Mouse (Mus musculus) gonadal fat pad, adult 2 months (tissue): ENCODE results near the gene Ctnnbip1. TPM values are rescaled to one million over a fixed set of nuclear protein-coding genes. Genes with fewer than 3 reads are reported as not detected.
A peak's percentile ranks its signal among the peaks of the same experiment; 100 is the strongest.

Experiments used
- DNase-seq: peaks from one replicate; pipeline ENCODE4 v3.0.0-alpha.2; 2012; ENCODE audit warnings: low read depth
- polyA plus RNA-seq: library from polyadenylated mRNA; depleted of rRNA; stranded (reverse); fragments of >200 nt; gene quantifications from 2 replicates; pipeline ENCODE4 v1.2.3, GENCODE M21; 2012

The Ctnnbip1 gene
- polyA plus RNA-seq, 1 experiment, result 42.3 TPM

- DNase-seq, result no peak
Observed at GRCm38 (mm10) chr4:149521258-149521657, 3.2 kb downstream of the Ctnnbip1 start.

- no peak for DNase-seq
Observed at GRCm38 (mm10) chr4:149523961-149524360, 5.9 kb downstream of the Ctnnbip1 start.

GRCm38 (mm10) chr4:149525170-149525569 lies 7.1 kb downstream of the Ctnnbip1 start:
- DNase-seq, result no peak

GRCm38 (mm10) chr4:149525811-149526210 lies 7.8 kb downstream of the Ctnnbip1 start:
- DNase-seq, result no peak

- DNase-seq, result no peak
Observed at GRCm38 (mm10) chr4:149526330-149526729, 8.3 kb downstream of the Ctnnbip1 start.

GRCm38 (mm10) chr4:149527621-149528354 lies 9.8 kb downstream of the Ctnnbip1 start:
- peak; percentile 50 for DNase-seq

- no peak for DNase-seq
Observed at GRCm38 (mm10) chr4:149529691-149530090, 11.7 kb downstream of the Ctnnbip1 start.

- no peak for DNase-seq
Observed at GRCm38 (mm10) chr4:149539441-149539840, 21.4 kb downstream of the Ctnnbip1 start.

- no peak for DNase-seq
Observed at GRCm38 (mm10) chr4:149541935-149542334, 23.9 kb downstream of the Ctnnbip1 start.

- DNase-seq, result no peak
Observed at GRCm38 (mm10) chr4:149542431-149542830, 24.4 kb downstream of the Ctnnbip1 start.

- DNase-seq, result no peak
Observed at GRCm38 (mm10) chr4:149542927-149543553, 25.0 kb downstream of the Ctnnbip1 start.

- DNase-seq, result no peak
Observed at GRCm38 (mm10) chr4:149544892-149545291, 26.9 kb downstream of the Ctnnbip1 start.

- no peak for DNase-seq
Observed at GRCm38 (mm10) chr4:149546797-149547444, 28.9 kb downstream of the Ctnnbip1 start.

- no peak for DNase-seq
Observed at GRCm38 (mm10) chr4:149547523-149547922, 29.5 kb downstream of the Ctnnbip1 start.

- no peak for DNase-seq
Observed at GRCm38 (mm10) chr4:149549221-149549925, 31.3 kb downstream of the Ctnnbip1 start.

- no peak for DNase-seq
Observed at GRCm38 (mm10) chr4:149550866-149551265, 32.8 kb downstream of the Ctnnbip1 start.

GRCm38 (mm10) chr4:149551696-149552095 lies 33.7 kb downstream of the Ctnnbip1 start:
- DNase-seq, result no peak

- DNase-seq, result no peak
Observed at GRCm38 (mm10) chr4:149553834-149554233, 35.8 kb downstream of the Ctnnbip1 start.

GRCm38 (mm10) chr4:149556111-149556510 lies 38.1 kb downstream of the Ctnnbip1 start:
- no peak for DNase-seq

- no peak for DNase-seq
Observed at GRCm38 (mm10) chr4:149557905-149558304, 39.9 kb downstream of the Ctnnbip1 start.

- no peak for DNase-seq
Observed at GRCm38 (mm10) chr4:149558389-149558788, 40.4 kb downstream of the Ctnnbip1 start.

- no peak for DNase-seq
Observed at GRCm38 (mm10) chr4:149561392-149561791, 43.4 kb downstream of the Ctnnbip1 start.
